Mouse (Mus musculus): ENCODE measurements at regions not wholly inside any gene's neighbourhood (a gene's known extent, or its start where the extent isn't known, plus 50 kb on each side); places are given as distances from the start of the nearest gene placed in this dataset.

DNA sequence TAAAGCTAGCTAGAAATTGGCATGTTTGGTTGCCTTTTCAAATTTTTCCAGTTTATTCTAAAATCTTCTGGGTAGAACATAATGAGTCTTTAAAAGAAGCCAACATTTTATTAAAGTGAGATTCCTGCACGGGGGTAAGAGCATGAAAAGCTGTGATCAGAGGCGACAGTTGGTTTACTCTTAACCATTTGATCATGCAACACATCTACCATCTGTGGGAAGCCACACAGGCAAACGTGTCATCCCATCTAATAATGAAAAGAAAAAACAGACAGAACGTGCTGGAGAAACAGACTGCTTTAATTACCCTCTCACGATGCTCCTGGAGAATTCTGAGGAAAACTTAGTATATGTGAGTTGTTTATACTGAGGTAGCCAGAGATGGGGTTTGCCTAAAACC, 115.4 kb upstream of the Pter start:
- no peak for DNase-seq (ENCODE audit: inconsistent age in 2 of 2, low spot score in 1 of 2)

DNA sequence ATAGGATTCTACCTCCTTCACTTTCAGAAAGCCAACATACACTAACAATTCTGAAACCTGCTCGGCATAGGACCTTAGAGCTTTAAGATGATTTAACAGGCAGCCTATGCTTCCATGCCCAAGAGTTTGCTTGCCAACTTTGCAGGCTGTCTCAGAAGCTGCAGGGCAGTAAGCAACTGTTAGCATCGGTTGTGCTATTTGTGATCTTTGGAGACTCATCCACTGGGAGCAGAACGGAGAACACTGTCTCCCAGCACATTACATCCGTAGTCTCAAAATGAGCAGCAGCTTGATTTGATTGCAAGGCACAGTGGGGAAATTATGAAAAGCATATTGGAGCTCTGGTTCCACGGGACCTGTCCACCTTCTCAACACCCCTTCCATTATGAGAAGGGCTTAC, 108.5 kb upstream of the Pter start:
- DNase-seq (ENCODE audit: inconsistent age in 2 of 2, low spot score in 1 of 2) = peak in 1 of 2 experiments; percentile 19

GRCm38 (mm10) chr2:12825902-12826301, 97.9 kb upstream of the Pter start:
- no peak for DNase-seq (ENCODE audit: inconsistent age in 2 of 2, low spot score in 1 of 2)

- DNase-seq (ENCODE audit: inconsistent age in 2 of 2, low spot score in 1 of 2) = no peak
Observed at GRCm38 (mm10) chr2:12833579-12833978, 90.3 kb upstream of the Pter start.

GRCm38 (mm10) chr2:12866543-12866942, 57.3 kb upstream of the Pter start:
- no peak for DNase-seq (ENCODE audit: inconsistent age in 2 of 2, low spot score in 1 of 2)

DNA sequence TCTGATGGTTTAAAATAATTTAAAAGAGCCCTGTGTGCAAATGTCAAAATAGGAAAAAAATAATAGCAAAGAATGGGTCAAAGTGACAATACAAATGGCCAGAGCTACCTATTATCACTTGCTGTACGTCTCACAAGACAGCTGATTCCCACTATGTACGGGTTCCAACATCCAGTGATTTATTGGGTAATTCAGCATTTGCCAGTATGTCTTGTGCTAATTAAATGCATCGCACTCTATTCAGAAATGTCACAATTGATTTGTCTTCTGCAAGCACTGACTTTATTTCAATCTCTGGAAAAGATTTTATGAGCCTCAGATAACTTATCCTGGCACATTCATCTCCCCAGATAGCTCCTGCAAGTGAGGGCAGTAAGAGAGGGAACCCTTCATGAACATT, 55.1 kb upstream of the Pter start:
- no peak for DNase-seq (ENCODE audit: inconsistent age in 2 of 2, low spot score in 1 of 2)
